Mouse (Mus musculus): ENCODE results near the gene Relb. TPM values are rescaled to one million over a fixed set of nuclear protein-coding genes. Genes with fewer than 3 reads are reported as not detected.

Gene Relb
- total RNA-seq, 1 experiment, result 13.9 TPM

DNA sequence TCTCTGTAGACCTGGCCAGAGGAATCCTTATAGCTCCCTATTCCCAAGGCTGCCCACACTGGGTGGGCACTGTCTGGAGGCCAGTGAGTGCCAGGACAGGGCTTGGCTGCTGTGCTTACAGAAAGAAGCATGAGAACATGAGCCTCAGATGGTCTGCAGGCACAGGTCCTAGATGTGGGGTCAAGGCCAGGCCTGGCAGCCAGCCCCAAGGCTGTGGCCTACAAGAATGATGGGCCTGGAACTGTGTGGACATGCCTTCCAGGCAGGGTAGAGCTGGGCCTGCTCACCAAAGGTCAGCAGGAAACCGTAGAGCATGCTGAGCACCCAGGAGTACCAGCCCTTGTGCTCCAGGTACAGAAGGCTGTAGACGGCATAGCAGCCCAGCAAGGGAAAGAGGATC lies 5.4 kb upstream of the Relb start:
- no peaks in the 10 kb centered on the region for H3K9me3 ChIP-seq (ENCODE audit: control insufficient read depth, insufficient read depth, low read depth, low read length)
- no peak overlapping the region for H3K27ac ChIP-seq (ENCODE audit: insufficient read depth, low read depth, low read length, poor library complexity, severe bottlenecking)
- H3K36me3 ChIP-seq (ENCODE audit: control insufficient read depth, insufficient read depth, low read length, poor library complexity, severe bottlenecking), result peaks cover 62% of the 10 kb centered on the region
- H3K9ac ChIP-seq (ENCODE audit: insufficient read depth, low read depth, low read length, poor library complexity, severe bottlenecking), result no peak overlapping the region
- no peak overlapping the region for H3K4me3 ChIP-seq (ENCODE audit: insufficient read depth in 1 of 2, low read depth in 1 of 2, low read length in 2 of 2, poor library complexity in 1 of 2, severe bottlenecking in 1 of 2)
- no peaks in the 10 kb centered on the region for H3K4me1 ChIP-seq (ENCODE audit: control insufficient read depth in 2 of 2, insufficient read depth in 2 of 2, low read length in 2 of 2, poor library complexity in 1 of 2)
- no peak for TF ChIP-seq HCFC1 (IDR thresholded peaks at IDR 0.05; ENCODE audit: borderline replicate concordance, insufficient read depth, low read length)
- TF ChIP-seq ZC3H11A (IDR thresholded peaks at IDR 0.05; ENCODE audit: borderline replicate concordance, low read depth, low read length), result no peak
- TF ChIP-seq MAFK (IDR thresholded peaks at IDR 0.05; ENCODE audit: insufficient read depth, low read depth, low read length), result no peak
- no peak for TF ChIP-seq ZNF384 (IDR thresholded peaks at IDR 0.05; ENCODE audit: low read depth, low read length)
- no peak for TF ChIP-seq CHD2 (IDR thresholded peaks at IDR 0.05; ENCODE audit: low read depth, low read length)
- in situ Hi-C loops (cut with MboI; ENCODE audit: low sequenced_read_pairs in 2 of 2, unreplicated experiment in 2 of 2), result no loop called here
- no peak for DNase-seq (ENCODE audit: low read depth, low spot score)

DNA sequence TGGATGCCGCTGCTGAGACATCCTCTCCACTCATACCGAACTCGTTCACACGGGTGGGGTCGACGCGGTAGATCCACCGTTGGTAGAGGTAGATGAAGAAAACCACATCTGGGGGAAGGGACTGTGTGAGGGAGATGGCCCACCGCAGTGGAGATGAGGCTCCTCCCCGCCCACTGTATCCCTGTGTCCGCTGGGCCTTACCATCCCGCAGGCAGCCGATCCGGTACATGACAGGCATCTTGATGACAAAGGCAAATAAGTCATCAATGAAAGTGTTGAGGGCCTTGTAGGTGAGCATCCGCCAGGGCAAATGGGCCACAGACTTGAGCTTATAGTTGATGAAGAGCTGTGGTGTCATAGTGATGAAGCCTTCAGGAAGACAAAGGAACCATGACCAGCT lies 4.6 kb upstream of the Relb start:
- H3K4me1 ChIP-seq (ENCODE audit: control insufficient read depth in 2 of 2, insufficient read depth in 2 of 2, low read length in 2 of 2, poor library complexity in 1 of 2), result no peaks in the 10 kb centered on the region
- H3K27ac ChIP-seq (ENCODE audit: insufficient read depth, low read depth, low read length, poor library complexity, severe bottlenecking), result no peak overlapping the region
- TF ChIP-seq ZNF384 (IDR thresholded peaks at IDR 0.05; ENCODE audit: low read depth, low read length), result no peak
- TF ChIP-seq HCFC1 (IDR thresholded peaks at IDR 0.05; ENCODE audit: borderline replicate concordance, insufficient read depth, low read length), result no peak
- TF ChIP-seq MAFK (IDR thresholded peaks at IDR 0.05; ENCODE audit: insufficient read depth, low read depth, low read length), result no peak
- H3K4me3 ChIP-seq (ENCODE audit: insufficient read depth in 1 of 2, low read depth in 1 of 2, low read length in 2 of 2, poor library complexity in 1 of 2, severe bottlenecking in 1 of 2), result no peak overlapping the region
- no peaks in the 10 kb centered on the region for H3K9me3 ChIP-seq (ENCODE audit: control insufficient read depth, insufficient read depth, low read depth, low read length)
- in situ Hi-C loops (cut with MboI; ENCODE audit: low sequenced_read_pairs in 2 of 2, unreplicated experiment in 2 of 2), result no loop called here
- peaks cover 56% of the 10 kb centered on the region for H3K36me3 ChIP-seq (ENCODE audit: control insufficient read depth, insufficient read depth, low read length, poor library complexity, severe bottlenecking)
- no peak for DNase-seq (ENCODE audit: low read depth, low spot score)
- H3K9ac ChIP-seq (ENCODE audit: insufficient read depth, low read depth, low read length, poor library complexity, severe bottlenecking), result no peak overlapping the region

DNA sequence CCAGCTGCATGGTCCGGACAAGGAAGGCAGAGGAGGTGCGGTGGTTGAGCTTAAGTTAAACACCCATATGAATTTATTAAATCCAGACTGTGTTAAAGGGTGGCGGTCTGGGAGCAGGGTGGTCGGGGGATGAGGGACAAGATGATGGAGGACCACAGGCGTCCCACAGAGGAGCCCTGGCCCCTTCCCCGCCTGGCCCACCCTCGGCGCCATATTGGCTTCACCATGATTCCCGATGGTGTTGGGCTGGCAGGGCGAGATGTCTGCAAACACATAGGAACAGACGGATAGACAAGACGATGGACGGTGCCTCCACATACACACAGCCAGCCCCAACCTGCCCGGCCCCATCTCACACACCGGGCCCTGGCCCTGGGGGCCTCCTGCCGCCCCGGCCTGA lies 4.0 kb upstream of the Relb start:
- no peak for DNase-seq (ENCODE audit: low read depth, low spot score)
- Histone ChIP-seq H3K36me3 (ENCODE audit: control insufficient read depth, insufficient read depth, low read length, poor library complexity, severe bottlenecking) (peaks cover 50% of the 10 kb centered on the region), H3K4me3 (ENCODE audit: insufficient read depth in 1 of 2, low read depth in 1 of 2, low read length in 2 of 2, poor library complexity in 1 of 2, severe bottlenecking in 1 of 2) (no peak overlapping the region), H3K9ac (ENCODE audit: insufficient read depth, low read depth, low read length, poor library complexity, severe bottlenecking) (no peak overlapping the region), H3K27ac (ENCODE audit: insufficient read depth, low read depth, low read length, poor library complexity, severe bottlenecking) (peak overlapping the region; percentile 16; the same call in 1 of the 2 replicates), H3K9me3 (ENCODE audit: control insufficient read depth, insufficient read depth, low read depth, low read length) (no peaks in the 10 kb centered on the region), H3K4me1 (ENCODE audit: control insufficient read depth in 2 of 2, insufficient read depth in 2 of 2, low read length in 2 of 2, poor library complexity in 1 of 2) (no peaks in the 10 kb centered on the region)
- TF ChIP-seq ZC3H11A (IDR thresholded peaks at IDR 0.05; ENCODE audit: borderline replicate concordance, low read depth, low read length), result no peak
- no peak for TF ChIP-seq ZNF384 (IDR thresholded peaks at IDR 0.05; ENCODE audit: low read depth, low read length)
- no peak for TF ChIP-seq HCFC1 (IDR thresholded peaks at IDR 0.05; ENCODE audit: borderline replicate concordance, insufficient read depth, low read length)
- no peak for TF ChIP-seq MAFK (IDR thresholded peaks at IDR 0.05; ENCODE audit: insufficient read depth, low read depth, low read length)
- TF ChIP-seq CHD2 (IDR thresholded peaks at IDR 0.05; ENCODE audit: low read depth, low read length), result no peak
- in situ Hi-C loops (cut with MboI; ENCODE audit: low sequenced_read_pairs in 2 of 2, unreplicated experiment in 2 of 2), result no loop called here

DNA sequence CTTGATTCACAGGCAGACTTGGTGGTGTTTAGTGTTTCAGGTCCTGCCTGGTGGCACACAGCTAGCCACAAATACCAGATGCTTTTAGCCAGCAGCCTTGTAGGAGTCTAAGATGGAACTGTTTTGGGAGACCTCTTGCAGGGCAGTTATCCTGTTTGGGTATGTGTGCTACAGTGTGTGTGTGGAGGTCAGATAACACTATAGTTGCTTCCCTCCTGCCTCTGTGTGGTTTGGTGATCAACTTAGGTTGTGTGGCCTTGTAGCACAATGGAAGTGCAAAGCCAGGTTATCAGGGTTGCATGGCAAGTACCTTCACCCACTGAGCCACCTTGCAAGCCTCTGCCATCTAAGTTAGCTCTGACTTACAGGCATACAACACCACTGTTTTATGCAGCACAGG lies 3.5 kb upstream of the Relb start:
- Histone ChIP-seq H3K36me3 (ENCODE audit: control insufficient read depth, insufficient read depth, low read length, poor library complexity, severe bottlenecking) (peaks cover 46% of the 10 kb centered on the region), H3K4me1 (ENCODE audit: control insufficient read depth in 2 of 2, insufficient read depth in 2 of 2, low read length in 2 of 2, poor library complexity in 1 of 2) (no peaks in the 10 kb centered on the region; a peak in 1 of 4 replicates), H3K4me3 (ENCODE audit: insufficient read depth in 1 of 2, low read depth in 1 of 2, low read length in 2 of 2, poor library complexity in 1 of 2, severe bottlenecking in 1 of 2) (no peak overlapping the region), H3K9me3 (ENCODE audit: control insufficient read depth, insufficient read depth, low read depth, low read length) (no peaks in the 10 kb centered on the region), H3K27ac (ENCODE audit: insufficient read depth, low read depth, low read length, poor library complexity, severe bottlenecking) (no peak overlapping the region), H3K9ac (ENCODE audit: insufficient read depth, low read depth, low read length, poor library complexity, severe bottlenecking) (no peak overlapping the region)
- no peak for DNase-seq (ENCODE audit: low read depth, low spot score)
- in situ Hi-C loops (cut with MboI; ENCODE audit: low sequenced_read_pairs in 2 of 2, unreplicated experiment in 2 of 2), result no loop called here
- TF ChIP-seq HCFC1 (IDR thresholded peaks at IDR 0.05; ENCODE audit: borderline replicate concordance, insufficient read depth, low read length), result no peak
- no peak for TF ChIP-seq CHD2 (IDR thresholded peaks at IDR 0.05; ENCODE audit: low read depth, low read length)
- TF ChIP-seq ZNF384 (IDR thresholded peaks at IDR 0.05; ENCODE audit: low read depth, low read length), result no peak
- no peak for TF ChIP-seq ZC3H11A (IDR thresholded peaks at IDR 0.05; ENCODE audit: borderline replicate concordance, low read depth, low read length)
- no peak for TF ChIP-seq MAFK (IDR thresholded peaks at IDR 0.05; ENCODE audit: insufficient read depth, low read depth, low read length)

DNA sequence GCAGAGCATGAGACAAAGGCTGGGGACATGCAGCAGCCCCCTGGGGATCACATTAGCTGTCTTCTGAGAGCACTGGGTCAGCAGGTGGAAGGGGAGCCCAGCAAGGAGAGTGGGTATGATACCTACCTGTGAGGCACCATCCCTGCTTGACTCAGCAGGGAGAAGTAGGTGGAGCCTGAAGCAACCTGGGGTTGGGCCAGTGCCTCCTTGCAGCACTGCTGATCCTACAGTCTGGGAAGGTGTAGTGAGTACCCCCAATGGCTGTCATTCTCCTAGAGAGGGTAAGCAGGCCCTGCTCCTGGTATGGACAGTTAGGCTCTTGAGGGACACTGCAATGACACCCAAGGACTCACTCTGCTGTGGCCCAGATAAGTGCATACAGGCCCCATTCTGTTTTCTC lies 3.0 kb upstream of the Relb start:
- Histone ChIP-seq H3K36me3 (ENCODE audit: control insufficient read depth, insufficient read depth, low read length, poor library complexity, severe bottlenecking) (peaks cover 41% of the 10 kb centered on the region), H3K4me3 (ENCODE audit: insufficient read depth in 1 of 2, low read depth in 1 of 2, low read length in 2 of 2, poor library complexity in 1 of 2, severe bottlenecking in 1 of 2) (no peak overlapping the region), H3K9ac (ENCODE audit: insufficient read depth, low read depth, low read length, poor library complexity, severe bottlenecking) (no peak overlapping the region), H3K4me1 (ENCODE audit: control insufficient read depth in 2 of 2, insufficient read depth in 2 of 2, low read length in 2 of 2, poor library complexity in 1 of 2) (no peaks in the 10 kb centered on the region; a peak in 1 of 4 replicates), H3K27ac (ENCODE audit: insufficient read depth, low read depth, low read length, poor library complexity, severe bottlenecking) (no peak overlapping the region), H3K9me3 (ENCODE audit: control insufficient read depth, insufficient read depth, low read depth, low read length) (no peaks in the 10 kb centered on the region)
- DNase-seq (ENCODE audit: low read depth, low spot score), result no peak
- TF ChIP-seq HCFC1 (IDR thresholded peaks at IDR 0.05; ENCODE audit: borderline replicate concordance, insufficient read depth, low read length) (no peak), ZC3H11A (IDR thresholded peaks at IDR 0.05; ENCODE audit: borderline replicate concordance, low read depth, low read length) (no peak), ZNF384 (IDR thresholded peaks at IDR 0.05; ENCODE audit: low read depth, low read length) (no peak)
- in situ Hi-C loops (cut with MboI; ENCODE audit: low sequenced_read_pairs in 2 of 2, unreplicated experiment in 2 of 2), result no loop called here
